Mouse (Mus musculus): ENCODE results near the gene Aarsd1. TPM values are rescaled to one million over a fixed set of nuclear protein-coding genes. Genes with fewer than 3 reads are reported as not detected.
A peak's percentile ranks its signal among the peaks of the same experiment; 100 is the strongest.
"Not testable (repeated sequence)": the region's sequence is repeated elsewhere in the genome, so short reads cannot be mapped to it uniquely, and the experiment has no call there.

Aarsd1 gene
- polyA plus RNA-seq, 1 experiment, result not detected

DNA sequence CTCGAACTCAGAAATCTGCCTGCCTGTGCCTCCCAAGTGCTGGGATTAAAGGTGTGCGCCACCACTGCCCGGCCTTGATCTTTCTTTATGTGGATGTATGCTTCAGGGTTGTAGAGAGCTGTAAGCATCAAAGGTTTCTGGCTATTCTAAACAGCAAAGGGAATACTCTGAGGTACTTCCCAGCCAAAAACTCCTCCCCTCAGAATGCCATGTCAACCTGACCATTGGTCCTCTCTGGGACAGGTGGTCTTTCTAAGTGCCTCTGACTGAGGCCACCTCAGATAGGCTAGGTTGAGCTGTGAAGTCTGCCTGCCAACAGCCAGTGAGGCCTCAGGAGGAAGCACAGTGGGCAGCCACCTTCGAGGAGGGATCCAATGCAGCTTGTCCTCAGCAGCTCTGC, 31.5 kb upstream of the Aarsd1 start:
- 76% methylated on average over 4 of the region's 4 CpGs for WGBS
- no peak for TF ChIP-seq POLR2A (IDR thresholded peaks at IDR 0.05; ENCODE audit: insufficient read depth, low read depth, low read length)
- TF ChIP-seq CTCF (IDR thresholded peaks at IDR 0.05; ENCODE audit: insufficient read depth, low read depth, low read length), result no peak
- Histone ChIP-seq H3K4me1 (ENCODE audit: control insufficient read depth, insufficient read depth, low read length) (no peaks in the 10 kb centered on the region; the same call in 1 of the 2 replicates), H3K27ac (ENCODE audit: insufficient read depth, low read depth, low read length) (no peak overlapping the region), H3K4me3 (ENCODE audit: insufficient read depth, low read depth, low read length) (no peak overlapping the region)

DNA sequence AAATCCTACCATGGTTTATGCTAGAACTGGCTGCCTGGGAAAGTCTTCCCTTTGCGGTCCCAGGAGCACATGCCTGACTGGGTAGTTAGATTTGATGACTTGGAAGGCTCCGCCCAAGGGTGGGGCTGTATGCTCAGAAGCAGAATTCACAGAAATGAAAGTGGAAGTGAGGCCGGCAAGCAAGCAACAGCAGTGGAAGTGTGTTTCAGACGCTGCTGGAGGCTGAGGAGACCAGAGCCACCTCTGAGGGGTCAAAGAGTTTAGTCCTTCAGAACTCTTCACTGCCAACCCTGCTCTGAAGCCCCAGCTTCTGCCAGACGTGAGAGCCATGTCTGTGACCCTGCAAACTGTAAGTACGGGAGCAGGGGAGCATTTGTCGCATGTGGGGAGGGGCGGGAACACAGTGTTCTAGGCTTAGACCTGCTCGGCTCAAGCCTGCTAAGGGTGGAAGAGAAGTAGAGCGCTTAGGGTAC, 30.9 kb upstream of the Aarsd1 start, which contains the start of gene Ifi35:
Ifi35 (plus strand) TSS at position 134 of the 473 bp plus-strand sequence.
- Histone ChIP-seq H3K27ac (ENCODE audit: insufficient read depth, low read depth, low read length) (no peak within 1 kb of the TSS), H3K4me3 (ENCODE audit: insufficient read depth, low read depth, low read length) (peak within 1 kb of the TSS; percentile 41), H3K4me1 (ENCODE audit: control insufficient read depth, insufficient read depth, low read length) (peaks cover 3% of the 10 kb centered on the region; the same call in 1 of the 2 replicates)
- TF ChIP-seq POLR2A (IDR thresholded peaks at IDR 0.05; ENCODE audit: insufficient read depth, low read depth, low read length) (no peak), CTCF (IDR thresholded peaks at IDR 0.05; ENCODE audit: insufficient read depth, low read depth, low read length) (no peak)
- WGBS, result 39% methylated on average over 10 of the region's 10 CpGs

DNA sequence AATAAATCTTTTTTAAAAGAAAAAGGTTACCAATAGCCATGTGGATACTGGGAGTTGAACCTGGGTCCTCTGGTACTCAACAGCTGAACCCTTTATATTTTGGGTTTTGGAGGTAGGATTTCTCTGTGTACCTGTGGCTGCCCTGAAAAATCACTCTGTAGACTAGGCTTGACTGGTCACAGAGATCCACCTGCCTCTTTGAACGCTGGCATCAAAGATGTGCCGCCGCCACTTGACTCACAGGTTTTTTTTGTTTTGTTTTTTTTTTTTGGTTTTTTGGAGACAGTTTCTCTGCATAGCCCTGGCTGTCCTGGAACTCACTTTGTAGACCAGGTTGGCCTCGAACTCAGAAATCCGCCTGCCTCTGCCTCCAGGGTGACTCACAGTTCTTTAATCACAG, 30.4 kb upstream of the Aarsd1 start:
- Histone ChIP-seq H3K27ac (ENCODE audit: insufficient read depth, low read depth, low read length) (no peak overlapping the region), H3K4me1 (ENCODE audit: control insufficient read depth, insufficient read depth, low read length) (peaks cover 4% of the 10 kb centered on the region; the same call in 1 of the 2 replicates), H3K4me3 (ENCODE audit: insufficient read depth, low read depth, low read length) (no peak overlapping the region)
- WGBS, result 81% methylated on average over 5 of the region's 5 CpGs
- TF ChIP-seq POLR2A (IDR thresholded peaks at IDR 0.05; ENCODE audit: insufficient read depth, low read depth, low read length) (no peak), CTCF (IDR thresholded peaks at IDR 0.05; ENCODE audit: insufficient read depth, low read depth, low read length) (no peak)

DNA sequence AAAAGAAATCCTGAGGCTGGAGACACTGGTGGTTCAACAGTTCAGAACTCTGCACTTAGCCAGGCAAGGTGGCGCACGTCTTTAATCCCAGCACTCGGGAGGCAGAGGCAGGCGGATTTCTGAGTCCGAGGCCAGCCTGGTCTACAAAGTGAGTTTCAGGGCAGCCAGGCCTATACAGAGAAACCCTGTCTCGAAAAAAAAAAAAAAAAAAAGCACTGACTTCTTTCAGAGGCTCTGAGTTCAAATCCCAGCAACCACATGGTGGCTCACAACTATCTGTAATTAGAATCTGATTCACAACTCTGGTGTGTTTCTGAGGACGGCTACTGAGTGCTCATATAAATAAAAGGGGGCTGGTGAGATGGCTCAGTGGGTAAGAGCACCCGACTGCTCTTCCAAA, 29.4 kb upstream of the Aarsd1 start:
- 86% methylated on average over 8 of the region's 8 CpGs for WGBS
- H3K27ac ChIP-seq (ENCODE audit: insufficient read depth, low read depth, low read length); H3K4me3 ChIP-seq (ENCODE audit: insufficient read depth, low read depth, low read length); H3K4me1 ChIP-seq (ENCODE audit: control insufficient read depth, insufficient read depth, low read length): not testable (repeated sequence)

DNA sequence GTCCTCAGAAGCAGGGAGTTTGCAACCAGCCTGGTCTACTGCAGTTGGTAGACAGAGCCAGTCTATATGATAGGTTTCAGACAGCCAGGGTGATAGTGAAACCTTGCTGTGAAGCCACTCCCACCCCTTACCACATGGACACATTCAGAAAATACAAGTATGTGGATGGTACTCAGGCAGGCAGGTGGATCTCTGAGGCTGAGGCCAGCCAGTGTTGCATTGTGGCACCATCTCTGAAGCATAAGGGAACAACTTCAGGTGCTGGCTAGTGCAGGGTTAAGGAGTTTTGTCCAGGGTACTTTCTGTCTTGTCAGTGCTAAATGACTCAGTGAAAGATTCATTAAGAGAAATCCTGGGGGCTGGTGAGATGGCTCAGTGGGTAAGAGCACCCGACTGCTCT, 28.9 kb upstream of the Aarsd1 start:
- 75% methylated on average over 1 of the region's 1 CpGs for WGBS
- Histone ChIP-seq H3K27ac (ENCODE audit: insufficient read depth, low read depth, low read length) (no peak overlapping the region), H3K4me1 (ENCODE audit: control insufficient read depth, insufficient read depth, low read length) (peaks cover 4% of the 10 kb centered on the region; the same call in 1 of the 2 replicates), H3K4me3 (ENCODE audit: insufficient read depth, low read depth, low read length) (no peak overlapping the region)
- TF ChIP-seq CTCF (IDR thresholded peaks at IDR 0.05; ENCODE audit: insufficient read depth, low read depth, low read length) (no peak), POLR2A (IDR thresholded peaks at IDR 0.05; ENCODE audit: insufficient read depth, low read depth, low read length) (no peak)

DNA sequence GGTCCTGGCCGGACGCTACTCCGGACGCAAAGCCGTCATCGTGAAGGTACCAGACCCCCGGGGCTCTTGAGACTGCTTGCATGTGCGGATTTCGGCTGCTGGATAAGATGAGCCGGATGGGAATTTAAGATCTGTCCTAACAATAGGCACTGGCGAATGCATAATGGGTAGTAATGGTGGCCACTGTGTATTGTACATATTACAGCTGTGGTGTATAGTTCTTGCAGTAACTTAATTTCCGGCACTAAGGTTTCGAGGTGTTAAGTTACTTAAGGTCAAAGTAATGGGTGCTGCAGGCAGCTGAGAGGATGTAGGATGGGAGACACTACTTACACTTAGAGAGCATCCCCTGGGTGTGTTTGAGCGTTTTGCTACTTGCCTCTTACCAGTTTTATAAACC, 25.3 kb upstream of the Aarsd1 start:
- H3K4me3 ChIP-seq (ENCODE audit: insufficient read depth, low read depth, low read length), result peak overlapping the region; percentile 82
- H3K27ac ChIP-seq (ENCODE audit: insufficient read depth, low read depth, low read length), result peak overlapping the region; percentile 72; the same call in 1 of the 2 replicates
- WGBS, result under 1% methylated on average over 14 of the region's 14 CpGs
- TF ChIP-seq POLR2A (IDR thresholded peaks at IDR 0.05; ENCODE audit: insufficient read depth, low read depth, low read length) (no peak), CTCF (IDR thresholded peaks at IDR 0.05; ENCODE audit: insufficient read depth, low read depth, low read length) (no peak)
- H3K4me1 ChIP-seq (ENCODE audit: control insufficient read depth, insufficient read depth, low read length), result peaks cover 4% of the 10 kb centered on the region; the same call in 1 of the 2 replicates

DNA sequence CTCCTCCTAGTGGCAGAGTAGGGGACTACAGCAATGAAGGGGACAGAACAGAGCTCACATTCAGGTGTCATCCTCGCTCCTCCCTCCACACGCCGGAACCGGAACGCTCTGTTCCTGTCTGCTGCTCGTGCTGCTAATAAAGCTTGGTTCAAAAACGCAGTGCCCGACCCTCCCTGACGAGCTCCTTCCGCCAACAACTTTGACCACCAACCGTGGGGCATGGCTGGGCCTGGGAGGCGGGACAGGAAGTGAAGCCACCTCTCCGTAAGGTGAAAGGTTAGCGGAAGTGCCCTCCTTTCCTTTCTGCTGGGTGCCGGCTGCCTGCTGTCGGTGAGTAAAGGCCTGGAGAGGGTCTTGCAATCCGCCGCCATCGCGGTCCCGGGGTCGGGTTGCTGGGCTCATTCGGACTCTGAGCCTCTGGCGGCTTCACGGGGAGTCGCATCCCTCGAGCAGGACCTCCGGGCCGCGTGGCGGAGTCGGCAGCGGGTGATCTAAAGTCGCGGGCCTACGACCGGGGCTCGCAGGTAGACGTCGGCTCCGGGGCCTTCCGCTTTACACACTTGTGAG, 24.8 kb upstream of the Aarsd1 start, which contains the start of gene Rpl27:
Rpl27 (plus strand) TSS at position 172 of the 567 bp plus-strand sequence.
- under 1% methylated on average over 42 of the region's 42 CpGs for WGBS
- Histone ChIP-seq H3K27ac (ENCODE audit: insufficient read depth, low read depth, low read length) (peak within 1 kb of the TSS; percentile 72), H3K4me3 (ENCODE audit: insufficient read depth, low read depth, low read length) (peak within 1 kb of the TSS; percentile 82), H3K4me1 (ENCODE audit: control insufficient read depth, insufficient read depth, low read length) (peaks cover 4% of the 10 kb centered on the region; the same call in 1 of the 2 replicates)
- TF ChIP-seq POLR2A (IDR thresholded peaks at IDR 0.05; ENCODE audit: insufficient read depth, low read depth, low read length) (peak; percentile 71), CTCF (IDR thresholded peaks at IDR 0.05; ENCODE audit: insufficient read depth, low read depth, low read length) (no peak)

DNA sequence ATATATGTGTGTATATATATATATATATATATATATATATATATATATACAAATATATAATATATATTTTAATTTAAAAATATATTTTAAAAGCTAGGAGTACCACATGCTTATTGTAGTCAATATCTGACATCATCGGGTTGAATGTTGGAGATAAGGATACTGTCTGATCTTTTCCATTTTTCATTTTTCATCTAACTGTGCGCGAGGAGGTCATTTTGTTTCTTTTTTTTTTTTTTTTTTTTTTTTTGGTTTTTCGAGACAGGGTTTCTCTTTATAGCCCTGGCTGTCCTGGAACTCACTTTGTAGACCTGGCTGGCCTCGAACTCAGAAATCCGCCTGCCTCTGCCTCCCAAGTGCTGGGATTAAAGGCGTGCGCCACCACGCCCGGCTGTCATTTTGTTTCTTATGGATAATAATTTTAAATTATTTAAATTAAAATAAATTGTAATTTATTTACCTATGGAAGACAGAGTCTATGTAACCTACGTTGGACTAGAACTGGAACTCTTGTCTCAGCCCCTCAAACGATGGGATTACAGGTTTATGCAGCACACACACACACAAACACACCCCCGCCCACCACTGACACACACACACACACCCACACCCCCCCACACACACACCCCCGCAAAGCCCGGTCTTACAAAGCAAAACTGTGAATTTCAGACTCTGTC, 24.2 kb upstream of the Aarsd1 start:
- TF ChIP-seq CTCF (IDR thresholded peaks at IDR 0.05; ENCODE audit: insufficient read depth, low read depth, low read length), result peak; percentile 56; the same call in 1 of the 2 replicates
- 29% methylated on average over 15 of the region's 15 CpGs for WGBS
- not testable (repeated sequence) for H3K27ac ChIP-seq (ENCODE audit: insufficient read depth, low read depth, low read length); H3K4me1 ChIP-seq (ENCODE audit: control insufficient read depth, insufficient read depth, low read length)
- peak overlapping the region; percentile 35 for H3K4me3 ChIP-seq (ENCODE audit: insufficient read depth, low read depth, low read length)

DNA sequence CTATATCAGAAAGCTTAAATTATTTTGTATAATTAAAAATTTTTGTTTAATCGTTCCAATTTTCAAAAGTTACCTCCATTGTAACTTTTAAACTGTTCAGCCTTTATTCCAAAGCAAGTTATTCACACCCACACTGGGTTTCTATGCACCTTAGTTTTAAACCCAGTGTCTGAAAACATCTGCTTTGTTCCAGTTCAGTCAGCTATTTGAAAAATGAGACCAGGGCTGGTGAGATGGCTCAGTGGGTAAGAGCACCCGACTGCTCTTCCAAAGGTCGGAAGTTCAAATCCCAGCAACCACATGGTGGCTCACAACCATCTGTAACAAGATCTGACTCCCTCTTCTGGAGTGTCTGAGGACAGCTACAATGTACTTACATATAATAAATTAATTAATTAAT, 20.6 kb upstream of the Aarsd1 start:
- WGBS, result 63% methylated on average over 3 of the region's 3 CpGs
- H3K27ac ChIP-seq (ENCODE audit: insufficient read depth, low read depth, low read length); H3K4me3 ChIP-seq (ENCODE audit: insufficient read depth, low read depth, low read length); H3K4me1 ChIP-seq (ENCODE audit: control insufficient read depth, insufficient read depth, low read length): not testable (repeated sequence)

Data from olfactory bulb, adult 2 months (tissue).